Mouse (Mus musculus) intestine, embryonic 15.5 days (tissue): Measurements from ENCODE around the gene Fhl1. TPM values are rescaled to one million over a fixed set of nuclear protein-coding genes. Genes with fewer than 3 reads are reported as not detected.

Source experiments
- ATAC-seq: fragments of 200-750 bp; cut with Nextera tagmentation; 2 replicates; pipeline ENCODE4 v1.8.0; 2017; ENCODE audit warnings: moderate TSS enrichment, moderate library complexity
- H3K27ac ChIP-seq: fragments of 300-500 bp; sonication (generic); 2 replicates; pipeline ENCODE4 v1.5.1; 2015; ENCODE audit warnings: mild to moderate bottlenecking, inconsistent platforms
- H3K27me3 ChIP-seq: fragments of 300-500 bp; sonication (generic); replicated peaks from 2 replicates; pipeline ENCODE4 v1.6.1; 2015; ENCODE audit warnings: inconsistent platforms
- H3K36me3 ChIP-seq: fragments of 300-500 bp; sonication (generic); 2 replicates; pipeline ENCODE4 v1.6.1; 2015; ENCODE audit warnings: inconsistent platforms
- H3K4me1 ChIP-seq: fragments of 300-500 bp; sonication (generic); replicated peaks from 2 replicates; pipeline ENCODE4 v1.6.1; 2015; ENCODE audit warnings: inconsistent platforms
- H3K4me2 ChIP-seq: fragments of 300-500 bp; sonication (generic); replicated peaks from 2 replicates; pipeline ENCODE4 v1.6.1; 2015; ENCODE audit warnings: mild to moderate bottlenecking, inconsistent platforms
- H3K4me3 ChIP-seq: fragments of 300-500 bp; sonication (generic); replicated peaks from 2 replicates; pipeline ENCODE4 v1.5.1; 2015; ENCODE audit warnings: inconsistent platforms
- H3K9ac ChIP-seq: fragments of 300-500 bp; sonication (generic); 2 replicates; pipeline ENCODE4 v1.6.1; 2015; ENCODE audit warnings: inconsistent platforms
- H3K9me3 ChIP-seq: fragments of 300-500 bp; sonication (generic); 2 replicates; pipeline ENCODE4 v1.6.1; 2016; ENCODE audit warnings: inconsistent platforms
- WGBS: fragments of 180-500 bp; shearing (Covaris S2); methylation state at CpG from one replicate; pipeline ENCODE4 v1.1.7; 2015; 5-methylcytosine and 5-hydroxymethylcytosine counted together
- polyA plus RNA-seq: library from polyadenylated mRNA; unstranded; fragments of >200 nt; fragmentation: Nextera tagmentation; extraction: Ambion mirVana; gene quantifications from 2 replicates; pipeline ENCODE4 v1.2.1, GENCODE M21; 2015

Gene Fhl1
- polyA plus RNA-seq, 1 experiment from 2014 or later = 47.0 TPM

DNA sequence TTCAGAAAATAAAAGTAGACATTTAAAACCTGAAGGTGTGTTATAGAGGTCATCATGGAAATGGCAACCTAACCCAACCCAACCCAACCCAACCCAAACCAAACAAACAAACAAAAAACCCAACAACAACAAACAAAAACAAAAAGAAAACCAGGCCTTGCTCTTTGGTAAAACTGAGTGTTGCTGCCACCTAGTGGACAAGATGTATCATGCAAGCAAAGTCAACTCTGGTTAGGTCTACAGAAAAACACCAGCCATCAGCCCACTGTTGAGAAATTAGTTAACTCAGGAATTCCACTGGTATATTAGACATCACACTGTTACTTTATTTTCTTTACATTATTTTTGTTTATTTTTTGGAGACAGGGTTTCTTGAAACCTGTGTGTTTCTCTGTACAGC lies 107.8 kb downstream of the Fhl1 start:
- Histone ChIP-seq H3K4me1 (no peaks in the 10 kb centered on the region), H3K9me3 (no peaks in the 10 kb centered on the region), H3K9ac (no peak overlapping the region), H3K27me3 (no peaks in the 10 kb centered on the region), H3K36me3 (no peaks in the 10 kb centered on the region), H3K27ac (no peak overlapping the region), H3K4me3 (no peak overlapping the region), H3K4me2 (no peak overlapping the region)
- ATAC-seq = no peak

DNA sequence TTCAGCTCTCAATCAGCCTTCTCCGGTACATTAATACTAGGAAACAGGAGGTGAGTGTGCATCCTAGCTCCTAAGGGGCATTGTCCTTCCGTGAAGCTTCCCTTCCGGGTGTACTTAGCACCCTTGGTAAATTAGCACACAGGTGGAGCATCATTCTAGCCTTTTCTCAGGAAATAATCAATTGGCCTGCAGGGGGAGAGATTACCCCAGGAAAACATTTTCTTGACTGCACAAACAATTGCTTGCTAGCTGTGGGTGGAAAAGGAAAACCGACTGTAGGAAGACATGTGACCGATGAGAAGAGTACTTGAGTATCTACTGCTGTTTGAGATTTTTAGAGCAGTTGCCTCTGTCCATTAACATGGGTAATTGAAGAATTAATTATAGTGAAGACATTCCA lies 109.7 kb downstream of the Fhl1 start:
- Histone ChIP-seq H3K27me3 (no peaks in the 10 kb centered on the region), H3K9ac (no peak overlapping the region)

More for the DNA sequence above, 109.7 kb downstream of the Fhl1 start:
- no peaks in the 10 kb centered on the region for H3K36me3 ChIP-seq
- no peak for ATAC-seq
- no peak overlapping the region for H3K27ac ChIP-seq
- H3K4me1 ChIP-seq = no peaks in the 10 kb centered on the region
- 65% methylated on average over 5 of the region's 5 CpGs for WGBS
- H3K4me3 ChIP-seq = no peak overlapping the region
- H3K4me2 ChIP-seq = no peak overlapping the region
- no peaks in the 10 kb centered on the region for H3K9me3 ChIP-seq

Other genes with a start within 250 kb of the Fhl1 start
- not detected in 2 replicates for gene Gm10477, start 207.0 kb upstream of the Fhl1 start, polyA plus RNA-seq
- 0.14 TPM in 1 of 2 replicates, not detected in the other for gene Gm648, start 182.2 kb upstream of the Fhl1 start, polyA plus RNA-seq
- gene Mmgt1, start 133.7 kb upstream of the Fhl1 start, polyA plus RNA-seq = 21.4 and 24.3 TPM in 2 replicates
- 9.4 and 11.3 TPM in 2 replicates for gene Slc9a6, start 122.0 kb upstream of the Fhl1 start, polyA plus RNA-seq
- 1.7 and 2.0 TPM in 2 replicates for gene Map7d3, start 90.5 kb downstream of the Fhl1 start, polyA plus RNA-seq
- gene Adgrg4, start 138.4 kb downstream of the Fhl1 start, polyA plus RNA-seq = 0.31 and 0.33 TPM in 2 replicates